Mouse (Mus musculus): ENCODE data around the gene Bmp7.

DNA sequence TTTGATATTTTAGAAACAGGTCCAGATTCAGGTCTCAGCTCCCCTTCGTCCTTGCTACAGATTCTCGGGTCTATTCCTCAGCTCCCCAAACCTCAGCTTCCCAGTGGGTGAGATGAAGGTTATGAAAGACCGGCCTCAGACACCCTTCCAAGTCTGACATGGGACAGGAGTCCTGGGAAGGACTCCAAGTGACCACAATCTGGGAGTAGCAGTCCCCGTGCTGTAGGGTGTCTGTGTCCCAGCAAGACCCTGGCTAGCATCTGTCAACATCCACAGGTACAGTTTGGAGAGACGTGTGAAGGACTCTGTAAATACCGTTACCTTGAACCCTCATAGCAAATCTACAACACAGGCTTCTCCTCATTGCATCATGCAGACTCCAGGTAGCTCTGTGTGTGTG is 35.0 kb upstream of the Bmp7 start:
- TF ChIP-seq POLR2A (IDR thresholded peaks at IDR 0.05; ENCODE audit: control insufficient read depth, extremely low read depth, insufficient read depth, low read length, poor library complexity): no peak
- no peak for TF ChIP-seq CTCF (IDR thresholded peaks at IDR 0.05; ENCODE audit: borderline replicate concordance, control insufficient read depth, extremely low read depth, insufficient read depth, low read length, poor library complexity)
